In the genomic region with DNA sequence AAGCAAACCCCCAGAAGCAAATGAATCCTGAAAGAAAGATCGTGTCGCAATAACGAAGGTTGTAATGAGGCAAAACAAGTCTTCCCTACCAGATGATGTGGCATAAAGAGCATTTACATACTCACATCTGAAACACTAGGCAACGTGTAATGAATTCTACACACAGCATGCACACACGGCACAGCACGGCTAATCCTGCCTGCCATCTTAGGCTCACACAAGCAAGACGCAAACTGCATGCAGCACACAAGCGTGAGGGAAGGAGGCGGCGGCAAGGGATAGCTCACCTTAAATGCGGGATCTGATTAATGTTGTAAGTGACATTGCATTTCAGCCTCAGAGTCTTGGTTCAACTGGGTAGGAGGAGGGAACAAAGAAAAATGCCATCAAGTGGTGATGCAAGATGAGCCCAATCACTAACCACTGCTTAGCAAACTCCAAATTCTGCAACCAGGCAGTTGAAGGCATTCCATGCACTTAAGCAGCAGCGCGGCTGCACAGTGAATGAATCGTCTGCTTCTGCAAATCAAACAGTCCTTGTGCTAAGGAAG, we compare ENCODE assay signal across 8 mouse cellular contexts. TPM values are rescaled to one million over a fixed set of nuclear protein-coding genes. Genes with fewer than 3 reads are reported as not detected.
DNase-seq lines count a peak whose midpoint lies in the region; ATAC-seq lines count a peak whose summit lies in the region.

No protein-coding gene starts in this region.

- H3K9me3 ChIP-seq in embryonic facial prominence, embryonic 13.5 days, result no peaks in the 10 kb centered on the region
- H3K9me3 ChIP-seq in hindbrain, embryonic 16.5 days (ENCODE audit: control insufficient read depth, low read length), result no peaks in the 10 kb centered on the region

- WGBS in embryonic facial prominence, embryonic 13.5 days, result 31% methylated on average over 14 of the region's 14 CpGs
- 33% methylated on average over 14 of the region's 14 CpGs for WGBS in hindbrain, embryonic 16.5 days

- no peak overlapping the region for H3K27ac ChIP-seq in embryonic facial prominence, embryonic 13.5 days
- H3K27ac ChIP-seq in hindbrain, embryonic 16.5 days (ENCODE audit: low read depth, low read length), result peak overlapping the region; percentile 92

- H3K4me3 ChIP-seq in embryonic facial prominence, embryonic 13.5 days, result peak overlapping the region; percentile 20
- H3K4me3 ChIP-seq in hindbrain, embryonic 16.5 days (ENCODE audit: low read length), result peak overlapping the region; percentile 44

- no peaks in the 10 kb centered on the region for H3K27me3 ChIP-seq in embryonic facial prominence, embryonic 13.5 days
- no peaks in the 10 kb centered on the region for H3K27me3 ChIP-seq in hindbrain, embryonic 16.5 days (replicated peaks; ENCODE audit: control insufficient read depth, insufficient read depth, low read length)

- H3K9ac ChIP-seq in embryonic facial prominence, embryonic 13.5 days, result peak overlapping the region; percentile 49
- H3K9ac ChIP-seq in hindbrain, embryonic 16.5 days (ENCODE audit: low read depth, low read length), result peak overlapping the region; percentile 68

- no peaks in the 10 kb centered on the region for H3K36me3 ChIP-seq in embryonic facial prominence, embryonic 13.5 days
- no peaks in the 10 kb centered on the region for H3K36me3 ChIP-seq in hindbrain, embryonic 16.5 days (ENCODE audit: control insufficient read depth, insufficient read depth, low read length)

- DNase-seq in left cerebral cortex, adult 18-20 months (ENCODE audit: low spot score in 2 of 2), result peak; percentile 41 to 63
- DNase-seq in left cerebral cortex, adult 11 months (ENCODE audit: low spot score), result no peak
- peak; percentile 70 for DNase-seq in retina, postnatal 1 day
- DNase-seq in kidney, postnatal 10 days, result no peak
- DNase-seq in ovary, postnatal 36 days (ENCODE audit: low spot score), result no peak
- DNase-seq in ovary, postnatal 14 days (ENCODE audit: low spot score), result no peak

- H3K4me2 ChIP-seq in embryonic facial prominence, embryonic 13.5 days, result peak overlapping the region; percentile 49
- H3K4me2 ChIP-seq in hindbrain, embryonic 16.5 days (ENCODE audit: low read length), result peak overlapping the region; percentile 66

- H3K4me1 ChIP-seq in embryonic facial prominence, embryonic 13.5 days, result peaks cover 39% of the 10 kb centered on the region
- peaks cover 23% of the 10 kb centered on the region for H3K4me1 ChIP-seq in hindbrain, embryonic 16.5 days (ENCODE audit: control insufficient read depth, insufficient read depth, low read depth, low read length)

- ATAC-seq in embryonic facial prominence, embryonic 13.5 days (ENCODE audit: insufficient number of reproducible peaks, insufficient read depth, low FRiP score, low TSS enrichment, low read depth), result no peak
- peak; percentile 85 for ATAC-seq in hindbrain, embryonic 16.5 days

RNA-seq across cellular contexts. Expression of a gene that starts 20.6 kb away (rescaled TPM):
- total RNA-seq in left cerebral cortex, adult 18-20 months (2021), result 10 to 100 TPM; 65.0 to 70.1 TPM
- 14.6 and 16.2 TPM in 2 replicates for polyA plus RNA-seq in embryonic facial prominence, embryonic 13.5 days (2015; fragmentation: Nextera tagmentation; extraction: Ambion mirVana)
- polyA plus RNA-seq in hindbrain, embryonic 16.5 days (2015; fragmentation: Nextera tagmentation; extraction: Ambion mirVana), result 42.5 and 43.8 TPM in 2 replicates

Comparison
In these comparisons a context has a peak if more than half of its experiments do, and no peak if none do; other contexts are left out.
1. DNase-seq: peak in left cerebral cortex, adult 18-20 months (2 of 2) and retina, postnatal 1 day (single experiment); none in left cerebral cortex, adult 11 months (single experiment), kidney, postnatal 10 days (single experiment), ovary, postnatal 36 days (single experiment) and ovary, postnatal 14 days (single experiment).